Mouse (Mus musculus) heart, postnatal 10 days (tissue): ENCODE results near the gene Vmn1r27. TPM values are rescaled to one million over a fixed set of nuclear protein-coding genes. Genes with fewer than 3 reads are reported as not detected.
A peak's percentile ranks its signal among the peaks of the same experiment; 100 is the strongest.

ENCODE experiments used
- DNase-seq, 2 experiments: peaks; one replicate each; pipeline ENCODE4 v3.0.0; 2021
- intact Hi-C: fragments of 180-260 bp; cut with DNase I; formaldehyde crosslinking; loops from one replicate; pipeline ENCODE4 v1.15.1; 2025
- total RNA-seq, 2 experiments: library from RNA; stranded (reverse); gene quantifications; 2 replicates each; pipeline ENCODE4 v1.2.3; 2021

Vmn1r27 gene
- total RNA-seq = not detected

- intact Hi-C loops = no loop called here
- DNase-seq = no peak
These were observed at the start of gene Vmn1r27 for GRCm38 (mm10) chr6:58218721-58219120. TSS of gene Vmn1r27 (minus strand) at chr6:58218821.

GRCm38 (mm10) chr6:58261737-58262136, 43.1 kb upstream of the Vmn1r27 start, which contains the start of gene Vmn1r28:
TSS of gene Vmn1r28 (plus strand) at chr6:58262037.
- intact Hi-C loops = no loop called here
- no peak for DNase-seq

GRCm38 (mm10) chr6:58216119-58216518, 2.5 kb downstream of the Vmn1r27 start:
- intact Hi-C loops = no loop called here

More at GRCm38 (mm10) chr6:58216119-58216518, 2.5 kb downstream of the Vmn1r27 start:
- DNase-seq = peak in 1 of 2 experiments; percentile 6

Other genes starting within 250 kb of the Vmn1r27 start
- gene Vmn1r25, start 238.0 kb downstream of the Vmn1r27 start, total RNA-seq = not detected
- not detected for gene Vmn1r26, start 203.7 kb downstream of the Vmn1r27 start, total RNA-seq
- gene Vmn1r28, start 43.2 kb upstream of the Vmn1r27 start, total RNA-seq = not detected
- not detected for gene Vmn1r29, start 82.7 kb upstream of the Vmn1r27 start, total RNA-seq
- gene Vmn1r30, start 224.6 kb upstream of the Vmn1r27 start, total RNA-seq = not detected